Mouse (Mus musculus): ENCODE measurements around the gene Psmd1. TPM values are rescaled to one million over a fixed set of nuclear protein-coding genes. Genes with fewer than 3 reads are reported as not detected.

The Psmd1 gene
- polyA plus RNA-seq (2017; shearing (Covaris generic)) = 130 TPM

GRCm38 (mm10) chr1:86064271-86064991, at the start of gene Psmd1:
Gene Psmd1 (plus strand): TSS chr1:86064387.

GRCm38 (mm10) chr1:86016516-86016915, 47.7 kb upstream of the Psmd1 start, which contains the start of gene Spata3:
Gene Spata3 (plus strand): TSS chr1:86016816.

GRCm38 (mm10) chr1:86045848-86046805, 18.1 kb upstream of the Psmd1 start, which contains the start of gene 2810459M11Rik:
Gene 2810459M11Rik (plus strand): TSS chr1:86045863.

GRCm38 (mm10) chr1:86111779-86112178, 47.6 kb downstream of the Psmd1 start, which contains the start of gene Htr2b:
Gene Htr2b (minus strand): TSS chr1:86111970.

GRCm38 (mm10) chr1:86133337-86133736, 69.2 kb downstream of the Psmd1 start, which contains the start of gene Gm21972:
Gene Gm21972 (plus strand): TSS chr1:86133637.

GRCm38 (mm10) chr1:86154133-86154823, 90.1 kb downstream of the Psmd1 start, which contains the start of gene Armc9:
Gene Armc9 (plus strand): TSS chr1:86154780.

Other genes starting within 250 kb of the Psmd1 start
- 422 TPM for gene Itm2c, start 170.1 kb upstream of the Psmd1 start, polyA plus RNA-seq (2017; shearing (Covaris generic))
- 0.35 TPM for gene 4933407L21Rik, start 135.9 kb upstream of the Psmd1 start, polyA plus RNA-seq (2017; shearing (Covaris generic))
- gene Gpr55, start 103.4 kb upstream of the Psmd1 start, polyA plus RNA-seq (2017; shearing (Covaris generic)) = 7.9 TPM
- gene Spata3, start 47.6 kb upstream of the Psmd1 start, polyA plus RNA-seq (2017; shearing (Covaris generic)) = not detected
- not detected for gene 2810459M11Rik, start 18.5 kb upstream of the Psmd1 start, polyA plus RNA-seq (2017; shearing (Covaris generic))
- gene Htr2b, start 47.6 kb downstream of the Psmd1 start, polyA plus RNA-seq (2017; shearing (Covaris generic)) = not detected
- not detected for gene Gm21972, start 69.2 kb downstream of the Psmd1 start, polyA plus RNA-seq (2017; shearing (Covaris generic))
- gene Armc9, start 90.4 kb downstream of the Psmd1 start, polyA plus RNA-seq (2017; shearing (Covaris generic)) = 11.4 TPM
- not detected for gene B3gnt7, start 238.4 kb downstream of the Psmd1 start, polyA plus RNA-seq (2017; shearing (Covaris generic))

Measured in CD4-positive, CD25-positive, alpha-beta regulatory T cell, adult 9 weeks (primary cell).